Mouse (Mus musculus) thymus, postnatal 0 days (tissue): ENCODE results near the gene Pkmyt1. TPM values are rescaled to one million over a fixed set of nuclear protein-coding genes. Genes with fewer than 3 reads are reported as not detected.

ENCODE experiments used
- DNase-seq: peaks from one replicate; pipeline ENCODE4 v3.0.0-alpha.2; 2015; ENCODE audit warnings: low spot score
- polyA plus RNA-seq: library from polyadenylated mRNA; unstranded; fragments of >200 nt; fragmentation: Nextera tagmentation; extraction: Ambion mirVana; gene quantifications from 2 replicates; pipeline ENCODE4 v1.2.1, GENCODE M21; 2015

Pkmyt1 gene
- polyA plus RNA-seq, 1 experiment from 2014 or later: 40.1 TPM

GRCm38 (mm10) chr17:23785561-23786471, 59.7 kb downstream of the Pkmyt1 start, which contains the start of gene Flywch2:
TSS of gene Flywch2 (minus strand) at chr17:23786081.
- DNase-seq: peak; percentile 80

Other genes with a start within 250 kb of the Pkmyt1 start
- not detected in 2 replicates for gene Vmn2r117, start 246.6 kb upstream of the Pkmyt1 start, polyA plus RNA-seq
- 14.6 and 14.9 TPM in 2 replicates for gene Zfp213, start 162.1 kb upstream of the Pkmyt1 start, polyA plus RNA-seq
- 1.5 and 1.7 TPM in 2 replicates for gene Zfp13, start 126.8 kb upstream of the Pkmyt1 start, polyA plus RNA-seq
- 0.05 and 0.08 TPM in 2 replicates for gene Zscan10, start 125.5 kb upstream of the Pkmyt1 start, polyA plus RNA-seq
- 0.59 and 1.1 TPM in 2 replicates for gene Mmp25, start 81.1 kb upstream of the Pkmyt1 start, polyA plus RNA-seq
- 0.58 and 0.99 TPM in 2 replicates for gene Bicdl2, start 65.8 kb upstream of the Pkmyt1 start, polyA plus RNA-seq
- gene Hcfc1r1, start 52.7 kb upstream of the Pkmyt1 start, polyA plus RNA-seq: 62.0 and 70.7 TPM in 2 replicates
- gene Thoc6, start 52.5 kb upstream of the Pkmyt1 start, polyA plus RNA-seq: 47.3 and 50.7 TPM in 2 replicates
- 6.0 and 9.4 TPM in 2 replicates for gene Tnfrsf12a, start 48.9 kb upstream of the Pkmyt1 start, polyA plus RNA-seq
- 0.39 and 0.45 TPM in 2 replicates for gene Cldn6, start 47.1 kb upstream of the Pkmyt1 start, polyA plus RNA-seq
- gene Cldn9, start 42.3 kb upstream of the Pkmyt1 start, polyA plus RNA-seq: 0.57 and 1.3 TPM in 2 replicates
- 0.26 and 0.77 TPM in 2 replicates for gene 1520401A03Rik, start 3.6 kb upstream of the Pkmyt1 start, polyA plus RNA-seq
- gene Paqr4, start 14.5 kb downstream of the Pkmyt1 start, polyA plus RNA-seq: 6.1 and 7.6 TPM in 2 replicates
- 7.2 and 7.3 TPM in 2 replicates for gene Kremen2, start 19.5 kb downstream of the Pkmyt1 start, polyA plus RNA-seq
- gene Flywch1, start 45.3 kb downstream of the Pkmyt1 start, polyA plus RNA-seq: 37.7 and 41.0 TPM in 2 replicates
- gene Flywch2, start 59.7 kb downstream of the Pkmyt1 start, polyA plus RNA-seq: 13.4 and 14.6 TPM in 2 replicates
- gene Srrm2, start 64.2 kb downstream of the Pkmyt1 start, polyA plus RNA-seq: 318 and 508 TPM in 2 replicates
- gene Elob, start 102.8 kb downstream of the Pkmyt1 start, polyA plus RNA-seq: 1,085 and 1,139 TPM in 2 replicates
- gene Prss33, start 109.7 kb downstream of the Pkmyt1 start, polyA plus RNA-seq: 0.40 and 0.48 TPM in 2 replicates
- gene Prss32, start 117.5 kb downstream of the Pkmyt1 start, polyA plus RNA-seq: 0.12 and 0.14 TPM in 2 replicates
- 0.28 and 0.42 TPM in 2 replicates for gene Prss41, start 117.8 kb downstream of the Pkmyt1 start, polyA plus RNA-seq
- not detected in 2 replicates for gene Prss21, start 141.7 kb downstream of the Pkmyt1 start, polyA plus RNA-seq
- gene Dcpp1, start 154.5 kb downstream of the Pkmyt1 start, polyA plus RNA-seq: 3.0 TPM in 2 replicates
- gene Dcpp2, start 154.5 kb downstream of the Pkmyt1 start, polyA plus RNA-seq: 0.65 and 1.1 TPM in 2 replicates
- gene Dcpp3, start 191.1 kb downstream of the Pkmyt1 start, polyA plus RNA-seq: 1.9 and 3.2 TPM in 2 replicates
- gene Sbp, start 215.3 kb downstream of the Pkmyt1 start, polyA plus RNA-seq: 1.6 and 1.8 TPM in 2 replicates
- 2.8 and 3.9 TPM in 2 replicates for gene Sbpl, start 228.9 kb downstream of the Pkmyt1 start, polyA plus RNA-seq